12 mouse cellular contexts compared by ENCODE assay signal in the genomic region with DNA sequence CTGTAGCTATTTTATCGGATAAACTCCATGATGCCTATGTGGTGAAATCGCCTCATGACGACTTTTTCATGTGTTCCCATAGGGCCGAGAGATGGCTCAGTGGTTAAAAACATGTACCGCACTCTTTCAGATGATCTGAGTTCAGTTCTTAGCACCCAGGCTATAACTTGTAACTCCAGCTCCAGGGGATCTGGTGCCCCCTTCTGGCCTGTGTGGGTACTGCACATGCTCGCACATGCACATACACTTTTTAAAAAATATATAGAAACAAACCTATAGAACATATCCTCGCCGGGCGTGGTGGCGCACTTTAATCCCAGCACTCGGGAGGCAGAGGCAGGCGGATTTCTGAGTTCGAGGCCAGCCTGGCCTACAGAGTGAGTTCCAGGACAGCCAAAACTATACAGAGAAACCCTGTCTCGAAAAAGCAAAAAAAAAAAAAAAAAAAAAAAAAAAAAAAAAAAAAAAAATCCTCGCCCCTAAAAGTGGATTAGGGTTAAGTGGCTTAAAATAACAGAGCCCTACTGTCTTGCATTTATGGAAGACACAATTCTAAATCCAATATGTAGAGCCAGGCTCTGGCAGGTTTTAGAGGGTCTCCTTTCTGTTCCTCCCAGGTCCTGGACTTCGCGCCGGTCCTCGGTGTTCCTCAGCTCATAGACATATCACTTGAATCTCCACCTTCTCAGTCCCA. TPM values are rescaled to one million over a fixed set of nuclear protein-coding genes. Genes with fewer than 3 reads are reported as not detected.
DNase-seq lines count a peak whose midpoint lies in the region; ATAC-seq and TF ChIP-seq lines count a peak whose summit lies in the region.
"Had no signal": no experiment of that assay in that cellular context is flagged by ENCODE, and none has a peak within 500 bp of the region (broad histone marks: within the 10 kb centered on the region; RNA-seq: fewer than 3 reads in every experiment).

No protein-coding gene starts in this region.

- H3K9ac ChIP-seq in forebrain, embryonic 14.5 days (ENCODE audit: low read length), result no peak overlapping the region
- H3K9ac ChIP-seq: embryonic facial prominence, embryonic 13.5 days; forebrain, embryonic 13.5 days had no signal

- peak; percentile 19 for DNase-seq in kidney, adult 18-20 months
- no peak for DNase-seq in kidney, adult 11 months
- DNase-seq in spleen, adult 2 months (ENCODE audit: low read depth in 1 of 2, low spot score in 2 of 2), result peak in 1 of 2 experiments; percentile 12
- DNase-seq in spleen, postnatal 36 days (ENCODE audit: low spot score in 2 of 2), result no peak
- peak; percentile 53 for DNase-seq in induced T-regulatory cell, adult 2 months (ENCODE audit: low read depth)
- DNase-seq in thymus, postnatal 4 days, result peak; percentile 58
- DNase-seq in ovary, postnatal 10 days (ENCODE audit: low spot score), result no peak
- no peak for DNase-seq in forebrain, embryonic 14.5 days (ENCODE audit: low spot score)

- no peaks in the 10 kb centered on the region for H3K9me3 ChIP-seq in forebrain, embryonic 14.5 days (replicated peaks; ENCODE audit: control insufficient read depth, low read length)
- H3K9me3 ChIP-seq: embryonic facial prominence, embryonic 13.5 days; forebrain, embryonic 13.5 days had no signal

- no peak overlapping the region for H3K4me3 ChIP-seq in spleen, adult 2 months (ENCODE audit: extremely low read depth, insufficient read depth, insufficient read length)
- no peak overlapping the region for H3K4me3 ChIP-seq in forebrain, embryonic 14.5 days (ENCODE audit: low read depth, low read length)
- H3K4me3 ChIP-seq: embryonic facial prominence, embryonic 13.5 days; forebrain, embryonic 13.5 days had no signal

- H3K27ac ChIP-seq in spleen, adult 2 months (ENCODE audit: insufficient read depth, low read length), result no peak overlapping the region
- H3K27ac ChIP-seq in forebrain, embryonic 14.5 days (ENCODE audit: low read depth, low read length), result no peak overlapping the region
- H3K27ac ChIP-seq: embryonic facial prominence, embryonic 13.5 days; forebrain, embryonic 13.5 days had no signal

- TF ChIP-seq CTCF in spleen, adult 2 months (IDR thresholded peaks at IDR 0.05; ENCODE audit: extremely low read depth, insufficient read depth, insufficient read length, insufficient replicate concordance), result peak; percentile 17; the same call in 1 of the 2 replicates

- H3K36me3 ChIP-seq in spleen, adult 2 months (ENCODE audit: control insufficient read depth, insufficient read depth, low read length), result no peaks in the 10 kb centered on the region
- no peaks in the 10 kb centered on the region for H3K36me3 ChIP-seq in forebrain, embryonic 14.5 days (ENCODE audit: control insufficient read depth, insufficient read depth, low read length)
- H3K36me3 ChIP-seq: embryonic facial prominence, embryonic 13.5 days had no signal

- H3K4me1 ChIP-seq in spleen, adult 2 months (ENCODE audit: control insufficient read depth, insufficient read depth, insufficient read length), result no peaks in the 10 kb centered on the region
- no peaks in the 10 kb centered on the region for H3K4me1 ChIP-seq in forebrain, embryonic 14.5 days (ENCODE audit: control insufficient read depth, insufficient read depth, low read length)
- H3K4me1 ChIP-seq: embryonic facial prominence, embryonic 13.5 days; forebrain, embryonic 13.5 days had no signal

- no peak overlapping the region for H3K4me2 ChIP-seq in forebrain, embryonic 14.5 days (ENCODE audit: low read length)
- H3K4me2 ChIP-seq: embryonic facial prominence, embryonic 13.5 days; forebrain, embryonic 13.5 days had no signal

- 94% methylated on average over 19 of the region's 19 CpGs for WGBS in spleen, adult 2 months
- 91% methylated on average over 19 of the region's 19 CpGs for WGBS in forebrain, embryonic 14.5 days

- TF ChIP-seq POLR2A in spleen, adult 2 months (IDR thresholded peaks at IDR 0.05; ENCODE audit: low read depth, low read length), result no peak

- no peaks in the 10 kb centered on the region for H3K27me3 ChIP-seq in spleen, adult 2 months (ENCODE audit: control insufficient read depth, insufficient read depth, low read length)
- H3K27me3 ChIP-seq in forebrain, embryonic 14.5 days (replicated peaks; ENCODE audit: control insufficient read depth, insufficient read depth, low read length), result no peaks in the 10 kb centered on the region
- H3K27me3 ChIP-seq: embryonic facial prominence, embryonic 13.5 days; forebrain, embryonic 13.5 days had no signal

- no peak for ATAC-seq in forebrain, embryonic 14.5 days
- ATAC-seq: forebrain, embryonic 13.5 days had no signal

RNA-seq across cellular contexts. Expression of gene Bco1, which starts 13.5 kb away (rescaled TPM):
- polyA plus RNA-seq in spleen, adult 2 months (2012; rRNA removed), result 0.05 and 0.07 TPM in 2 replicates
- 0.12 TPM in 1 of 2 replicates, not detected in the other for polyA plus RNA-seq in forebrain, embryonic 14.5 days (2014; fragmentation: Nextera tagmentation; extraction: Ambion mirVana)
- polyA plus RNA-seq: forebrain, embryonic 13.5 days; midbrain, embryonic 14.5 days had no signal

RNA-seq across cellular contexts. Expression of gene Pkd1l2, which starts 26.9 kb away (rescaled TPM):
- 0.09 and 0.29 TPM in 2 replicates for polyA plus RNA-seq in spleen, adult 2 months (2012; rRNA removed)
- not detected in 2 replicates for polyA plus RNA-seq in forebrain, embryonic 14.5 days (2014; fragmentation: Nextera tagmentation; extraction: Ambion mirVana)
- polyA plus RNA-seq: forebrain, embryonic 13.5 days; liver, embryonic 16.5 days had no signal

RNA-seq across cellular contexts. Expression of gene Gan, which starts 48.8 kb away (rescaled TPM):
- polyA plus RNA-seq in spleen, adult 2 months (2012; rRNA removed), result 2.9 and 3.4 TPM in 2 replicates
- polyA plus RNA-seq in forebrain, embryonic 14.5 days (2014; fragmentation: Nextera tagmentation; extraction: Ambion mirVana), result 3.3 and 4.4 TPM in 2 replicates

Comparison
In these comparisons a context has a peak if more than half of its experiments do, and no peak if none do; other contexts are left out.
1. DNase-seq: peak in kidney, adult 18-20 months (single experiment), induced T-regulatory cell, adult 2 months (single experiment) and thymus, postnatal 4 days (single experiment); none in kidney, adult 11 months (single experiment), spleen, postnatal 36 days (0 of 2), ovary, postnatal 10 days (single experiment) and forebrain, embryonic 14.5 days (single experiment).